Mouse (Mus musculus): ENCODE data around the gene Capn13.

GRCm38 (mm10) chr17:73298981-73299380, 101.7 kb downstream of the Capn13 start:
- TF ChIP-seq GATA1 (IDR thresholded peaks at IDR 0.05; ENCODE audit: borderline replicate concordance, low read length) (no peak), FLI1 (IDR thresholded peaks at IDR 0.05; ENCODE audit: low read length) (no peak)

Data from megakaryocyte, embryonic 14.5 days (primary cell).